Mouse (Mus musculus) layer of hippocampus, adult 18-20 months (tissue): ENCODE measurements around the gene Def8. TPM values are rescaled to one million over a fixed set of nuclear protein-coding genes. Genes with fewer than 3 reads are reported as not detected.
"Not testable (repeated sequence)": the region's sequence is repeated elsewhere in the genome, so short reads cannot be mapped to it uniquely, and the experiment has no call there.

Source experiments
- DNase-seq, 2 experiments: peaks; one replicate each; pipeline ENCODE4 v3.0.0; 2022; ENCODE audit warnings: low spot score in 2 of 2
- total RNA-seq, 2 experiments: library from RNA; stranded (reverse); gene quantifications; 2 replicates each; pipeline ENCODE4 v1.2.3; 2021

The Def8 gene
- total RNA-seq, 2 experiments from 2014 or later = 54.0 to 54.7 TPM

GRCm38 (mm10) chr8:123431616-123432365, 8.5 kb downstream of the Def8 start:
- no peak for DNase-seq

GRCm38 (mm10) chr8:123432381-123432780, 9.1 kb downstream of the Def8 start:
- no peak for DNase-seq

- DNase-seq = not testable (repeated sequence)
Measured at GRCm38 (mm10) chr8:123433241-123433974, 10.1 kb downstream of the Def8 start.

GRCm38 (mm10) chr8:123441788-123442187, 18.5 kb downstream of the Def8 start:
- DNase-seq = no peak

GRCm38 (mm10) chr8:123442351-123442750, 19.0 kb downstream of the Def8 start:
- no peak for DNase-seq

- peak; percentile 85 to 95 for DNase-seq
Measured at GRCm38 (mm10) chr8:123442871-123443575, 19.7 kb downstream of the Def8 start.

- no peak for DNase-seq
Measured at GRCm38 (mm10) chr8:123443576-123443921, 20.2 kb downstream of the Def8 start.

- no peak for DNase-seq
Measured at GRCm38 (mm10) chr8:123444131-123444530, 20.8 kb downstream of the Def8 start.

GRCm38 (mm10) chr8:123445981-123446380, 22.7 kb downstream of the Def8 start:
- DNase-seq = no peak

- no peak for DNase-seq
Measured at GRCm38 (mm10) chr8:123446799-123447198, 23.5 kb downstream of the Def8 start.

- no peak for DNase-seq
Measured at GRCm38 (mm10) chr8:123450783-123451182, 27.5 kb downstream of the Def8 start.

- not testable (repeated sequence) for DNase-seq
Measured at GRCm38 (mm10) chr8:123451747-123452146, 28.4 kb downstream of the Def8 start.

- DNase-seq = no peak
Measured at GRCm38 (mm10) chr8:123452149-123452548, 28.8 kb downstream of the Def8 start.

- DNase-seq = no peak
Measured at GRCm38 (mm10) chr8:123453291-123453690, 30.0 kb downstream of the Def8 start.

- DNase-seq = no peak
Measured at GRCm38 (mm10) chr8:123453951-123454350, 30.6 kb downstream of the Def8 start.

- DNase-seq = no peak
Measured at GRCm38 (mm10) chr8:123454559-123454958, 31.2 kb downstream of the Def8 start.

- DNase-seq = no peak
Measured at GRCm38 (mm10) chr8:123463651-123464050, 40.3 kb downstream of the Def8 start.

GRCm38 (mm10) chr8:123467476-123467875, 44.1 kb downstream of the Def8 start:
- no peak for DNase-seq

- DNase-seq = not testable (repeated sequence)
Measured at GRCm38 (mm10) chr8:123472991-123473390, 49.7 kb downstream of the Def8 start.

- not testable (repeated sequence) for DNase-seq
Measured at GRCm38 (mm10) chr8:123474549-123474948, 51.2 kb downstream of the Def8 start.

GRCm38 (mm10) chr8:123476911-123477736, 53.8 kb downstream of the Def8 start:
- peak in 1 of 2 experiments; percentile 26 for DNase-seq
